Mouse (Mus musculus): ENCODE measurements around the gene Ccdc81.

Ccdc81 gene

DNA sequence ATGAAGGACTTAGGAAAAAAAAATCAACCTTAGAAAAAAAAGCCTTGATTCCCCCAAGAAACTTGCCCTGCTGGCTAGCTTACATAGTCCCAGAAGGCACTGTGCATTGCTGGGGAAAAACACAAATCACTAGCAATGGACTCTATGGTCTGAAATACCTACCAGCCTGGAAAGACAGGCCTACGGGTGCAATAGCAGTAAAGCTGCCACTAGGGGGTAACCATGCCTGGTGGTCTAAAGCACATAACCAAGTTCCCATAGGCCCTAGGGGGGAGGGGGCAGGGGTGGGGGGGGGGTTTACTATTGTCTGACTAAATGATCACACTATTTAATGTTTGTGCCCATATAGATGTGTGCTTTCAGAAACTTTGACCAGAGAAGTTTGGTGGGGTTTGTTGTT is 38.7 kb downstream of the Ccdc81 start:
- no peak for DNase-seq (ENCODE audit: low spot score)

DNA sequence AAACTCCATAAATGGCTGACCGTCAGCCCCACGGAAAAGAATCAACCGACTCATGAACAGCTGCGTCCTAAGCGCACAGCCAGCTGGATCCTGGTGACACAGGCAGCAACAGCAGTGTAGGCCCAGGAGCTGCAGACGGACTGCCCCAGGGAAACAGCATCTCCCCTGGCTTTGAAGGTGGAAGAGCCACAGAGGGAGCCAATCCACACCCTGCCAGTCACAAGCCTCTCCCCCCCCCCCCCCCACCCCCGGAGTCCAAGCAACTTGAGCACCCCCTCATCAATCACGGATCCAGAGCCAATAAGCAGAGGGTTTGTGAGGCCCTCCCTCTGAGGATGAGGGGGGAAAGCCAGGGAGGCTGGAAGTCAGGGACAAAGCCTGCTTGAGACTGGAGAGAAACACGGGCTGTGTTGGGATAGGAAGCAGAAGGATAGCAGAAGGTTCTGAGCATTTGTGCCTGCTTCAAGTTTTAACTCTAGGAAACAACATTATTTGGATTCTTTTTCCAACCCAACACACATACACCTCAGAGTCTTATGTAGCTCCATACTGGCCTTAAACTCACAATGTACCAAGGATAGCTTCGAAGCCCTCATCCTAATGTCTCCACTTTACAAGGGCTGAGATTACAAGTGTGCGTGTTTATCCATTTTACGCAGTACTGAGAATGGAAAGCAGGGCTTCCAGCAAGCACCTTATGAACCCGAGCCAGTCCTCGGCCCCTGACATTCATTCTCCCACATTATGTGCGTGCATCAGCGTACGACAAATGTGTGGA is 46.8 kb downstream of the Ccdc81 start:
- no peak for DNase-seq (ENCODE audit: low spot score)

DNA sequence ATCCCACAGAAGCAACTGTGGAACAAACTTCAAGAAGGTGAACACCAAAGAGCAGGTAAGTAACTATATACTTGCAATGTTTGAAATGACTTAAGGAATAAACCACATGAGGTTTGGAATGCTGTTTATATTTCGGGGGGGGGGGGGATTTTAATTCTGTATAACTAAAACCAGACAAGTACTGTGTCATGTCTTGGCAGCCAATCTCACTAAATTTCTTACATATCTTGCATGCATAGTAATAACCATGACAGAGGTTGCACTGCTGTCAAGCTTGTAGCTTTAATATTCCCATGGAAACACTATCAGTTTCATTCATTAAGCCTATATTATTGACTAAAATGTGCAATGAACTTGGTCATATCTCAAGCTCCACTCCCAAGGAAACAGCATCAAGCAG is 48.2 kb downstream of the Ccdc81 start:
- no peak for DNase-seq (ENCODE audit: low spot score)

DNA sequence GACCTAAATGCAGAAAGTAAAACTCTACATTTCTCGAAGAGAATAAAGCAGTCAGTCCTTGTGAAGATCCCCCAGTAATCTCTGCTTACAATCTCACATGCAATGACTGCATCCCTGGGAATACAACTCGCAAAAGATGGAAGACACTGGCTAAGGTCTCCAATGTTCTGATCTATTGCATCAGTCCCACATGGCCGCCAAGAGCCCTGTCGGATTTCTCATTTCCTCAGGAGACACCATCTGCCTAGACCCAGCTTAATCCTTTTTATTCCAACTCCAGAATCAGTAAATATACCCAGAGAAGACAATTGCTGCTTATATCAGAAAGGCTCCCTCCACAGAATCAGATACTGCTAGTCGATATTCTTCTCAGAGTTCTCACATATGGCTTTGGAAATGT is 50.3 kb downstream of the Ccdc81 start:
- no peak for DNase-seq (ENCODE audit: low spot score)

DNA sequence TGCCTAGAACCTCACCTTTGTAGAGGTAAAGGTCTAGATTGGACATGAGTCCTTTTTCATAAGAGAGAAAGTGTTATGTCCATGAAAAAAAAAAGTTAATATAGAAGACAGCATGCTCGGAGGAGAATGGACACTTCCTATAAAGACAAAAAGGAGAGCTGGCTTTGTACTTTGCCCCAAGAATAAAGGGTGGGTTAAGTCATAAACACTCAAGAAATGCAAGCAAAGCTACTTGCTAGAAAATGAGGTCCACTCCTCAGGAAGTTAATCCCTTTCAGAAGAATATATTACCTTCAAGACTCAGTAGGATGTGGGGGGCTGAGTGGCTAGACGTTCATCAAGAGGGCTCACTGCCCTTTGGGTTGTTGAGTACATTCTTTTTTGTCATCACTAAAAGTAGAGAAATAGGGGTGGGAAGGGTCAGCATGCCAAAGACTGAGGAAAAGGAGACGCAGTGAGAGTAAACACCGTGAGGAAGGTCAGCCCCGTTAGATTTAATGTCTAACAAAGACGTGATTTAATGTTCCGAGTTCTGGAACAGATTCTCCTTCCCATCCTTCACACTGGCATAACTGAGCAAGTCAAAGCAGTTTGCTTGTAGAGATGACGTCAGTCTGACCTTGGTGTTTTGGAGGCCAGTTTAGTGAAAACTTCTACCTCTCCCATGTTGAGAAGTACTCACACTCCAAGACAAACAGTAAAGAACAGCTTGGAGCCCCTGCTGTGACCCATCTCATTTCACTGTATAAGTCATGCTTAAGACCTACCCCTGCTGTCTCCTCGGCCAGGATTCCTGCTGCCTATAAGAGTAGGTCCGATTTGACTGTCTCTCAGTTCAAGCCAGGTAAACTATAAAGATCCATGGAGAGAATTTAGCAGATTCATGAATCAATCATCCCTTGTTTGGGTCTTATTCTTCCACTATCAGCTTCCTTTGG is 51.0 kb downstream of the Ccdc81 start:
- DNase-seq (ENCODE audit: low spot score): no peak

DNA sequence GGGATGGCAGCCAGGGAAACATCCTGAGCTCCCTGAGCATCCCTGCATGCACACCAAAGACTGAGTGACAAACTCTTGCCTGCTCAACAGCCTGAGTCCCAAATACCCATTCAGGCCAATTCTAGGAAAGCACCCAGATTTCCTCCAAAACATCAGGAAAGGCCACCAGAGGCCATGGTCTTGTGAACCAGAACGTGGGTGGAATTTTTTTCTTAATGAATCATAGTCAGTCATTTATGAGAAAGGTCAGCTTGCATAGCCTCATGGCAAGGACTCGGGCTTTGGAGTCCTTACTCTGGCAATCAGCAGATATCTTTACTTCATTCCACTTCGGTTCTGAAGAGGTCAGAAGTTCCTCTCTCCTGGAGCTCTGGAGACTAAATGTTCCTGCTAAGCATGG is 52.9 kb downstream of the Ccdc81 start:
- DNase-seq (ENCODE audit: low spot score): no peak

DNA sequence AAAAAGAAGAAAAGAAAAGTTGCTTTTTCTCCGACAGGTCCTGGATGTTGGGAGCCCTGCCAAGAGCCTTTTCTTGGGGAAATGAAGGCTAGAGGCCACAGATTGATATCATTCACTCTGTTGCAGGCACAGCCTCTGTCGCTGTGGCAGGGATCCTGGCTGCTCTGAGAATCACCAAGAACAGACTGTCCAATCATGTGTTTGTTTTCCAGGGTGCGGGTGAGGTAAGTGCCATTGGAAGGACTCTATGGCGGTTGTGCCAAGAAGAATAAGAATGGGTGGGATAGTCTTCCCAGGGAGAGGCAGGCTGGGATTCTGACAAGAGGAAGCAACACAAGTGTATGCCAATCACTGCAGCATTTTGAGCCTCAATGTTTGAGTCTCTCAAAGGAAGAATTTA is 57.8 kb downstream of the Ccdc81 start:
- no peak for DNase-seq (ENCODE audit: low spot score)

DNA sequence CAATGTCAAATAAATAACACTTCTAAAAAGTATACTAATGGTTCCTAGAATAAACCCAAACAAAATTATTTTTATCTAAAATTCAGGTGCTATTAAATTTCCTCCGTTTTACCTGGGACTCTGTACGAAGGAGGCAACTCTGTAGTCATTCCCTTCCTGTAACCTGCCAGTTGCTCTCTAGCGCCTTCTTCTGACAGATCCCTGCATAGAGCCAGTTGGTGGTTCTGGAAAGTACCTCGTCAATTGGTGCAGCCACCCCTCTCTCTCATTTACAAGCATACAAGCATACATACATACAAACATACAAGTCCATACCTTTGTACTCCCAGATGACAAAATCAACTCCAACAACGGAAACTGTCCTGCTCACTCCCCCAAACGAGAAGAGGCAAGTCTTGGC is 59.9 kb downstream of the Ccdc81 start:
- DNase-seq (ENCODE audit: low spot score): no peak

DNA sequence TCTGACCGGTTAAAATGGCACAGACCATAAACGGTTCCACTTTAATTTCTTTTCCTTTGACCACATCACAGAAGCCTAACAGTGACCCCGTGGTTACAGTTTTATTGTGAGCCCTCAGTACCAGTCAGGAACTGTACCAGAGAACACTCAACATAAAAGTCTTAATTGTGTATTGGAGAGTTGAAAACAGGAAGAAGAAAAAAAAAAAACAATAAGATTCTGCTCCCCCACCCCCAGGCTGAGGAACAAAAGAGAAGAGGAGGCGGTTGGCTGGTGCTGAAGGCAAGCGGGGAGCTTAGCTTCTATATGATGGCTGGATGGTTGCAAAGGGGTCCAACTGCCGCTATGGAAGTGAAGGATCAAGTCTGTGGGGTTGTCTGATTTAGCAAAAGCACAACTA is 60.3 kb downstream of the Ccdc81 start:
- no peak for DNase-seq (ENCODE audit: low spot score)

DNA sequence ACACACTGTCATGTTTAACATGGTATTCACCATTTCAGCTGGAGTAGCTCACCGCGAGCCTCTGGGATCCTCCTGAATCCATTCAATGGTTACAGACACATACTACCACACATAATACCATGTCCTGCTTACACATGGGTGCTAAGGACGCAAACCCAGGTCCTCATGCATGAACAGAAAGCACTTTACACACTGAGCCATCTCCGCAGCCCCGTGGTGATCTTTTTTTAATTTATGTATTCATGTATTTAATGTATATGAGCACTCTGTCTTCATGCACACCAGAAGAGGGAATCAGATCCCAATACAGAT is 61.1 kb downstream of the Ccdc81 start:
- DNase-seq (ENCODE audit: low spot score): no peak

DNA sequence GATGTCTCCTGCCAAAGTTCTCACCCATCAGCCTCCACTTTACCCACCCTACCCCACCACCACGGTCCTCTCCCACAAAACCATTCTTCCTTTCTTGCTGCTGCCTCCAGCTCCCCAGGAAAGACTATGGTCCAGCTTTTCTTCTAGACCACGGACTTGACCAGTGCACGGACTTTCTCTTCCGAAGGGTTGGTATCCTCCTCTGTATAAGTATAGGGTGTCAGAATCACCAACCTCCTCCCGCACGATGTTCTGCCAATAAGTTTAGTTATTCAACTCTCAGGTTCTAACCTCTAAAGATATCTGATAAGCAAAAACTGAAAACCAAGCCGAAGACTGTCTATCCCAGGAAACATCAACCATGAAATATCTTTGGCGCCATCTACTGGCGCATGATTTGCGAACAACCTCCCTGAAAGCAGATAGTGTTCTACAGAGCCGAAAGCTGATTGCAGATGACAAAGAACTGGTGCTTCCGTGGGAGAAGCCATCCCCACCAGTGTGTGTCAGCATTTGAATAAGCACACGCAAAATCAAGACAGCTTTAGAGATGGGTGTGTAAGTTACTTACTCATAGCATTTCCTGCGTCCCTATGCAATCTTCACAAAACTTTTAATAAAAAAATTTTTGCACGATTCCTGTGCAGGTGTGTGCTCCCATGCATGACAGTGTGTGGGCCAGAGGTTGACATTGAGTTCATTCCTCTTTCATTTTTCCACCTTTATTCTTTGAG is 61.6 kb downstream of the Ccdc81 start:
- DNase-seq (ENCODE audit: low spot score): peak; percentile 13

DNA sequence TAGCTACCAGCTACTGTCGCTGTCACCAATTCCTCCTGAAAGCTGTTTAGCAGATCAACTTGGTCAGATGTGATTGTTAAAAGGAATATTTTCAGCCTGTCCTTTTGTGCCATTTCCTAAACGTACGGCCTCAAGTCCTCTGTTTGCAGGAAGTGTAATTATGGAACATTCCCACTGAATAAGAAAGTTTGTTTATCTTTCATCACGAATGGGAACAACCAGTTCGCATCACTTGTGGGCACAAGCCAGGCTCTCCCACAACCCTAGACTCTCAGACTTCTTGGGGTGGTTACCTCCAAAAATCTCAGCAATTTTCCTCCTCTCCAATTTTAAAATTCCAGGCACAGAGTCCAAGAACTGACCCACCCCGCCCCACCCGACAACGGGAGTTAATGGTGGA is 63.7 kb downstream of the Ccdc81 start:
- no peak for DNase-seq (ENCODE audit: low spot score)

DNA sequence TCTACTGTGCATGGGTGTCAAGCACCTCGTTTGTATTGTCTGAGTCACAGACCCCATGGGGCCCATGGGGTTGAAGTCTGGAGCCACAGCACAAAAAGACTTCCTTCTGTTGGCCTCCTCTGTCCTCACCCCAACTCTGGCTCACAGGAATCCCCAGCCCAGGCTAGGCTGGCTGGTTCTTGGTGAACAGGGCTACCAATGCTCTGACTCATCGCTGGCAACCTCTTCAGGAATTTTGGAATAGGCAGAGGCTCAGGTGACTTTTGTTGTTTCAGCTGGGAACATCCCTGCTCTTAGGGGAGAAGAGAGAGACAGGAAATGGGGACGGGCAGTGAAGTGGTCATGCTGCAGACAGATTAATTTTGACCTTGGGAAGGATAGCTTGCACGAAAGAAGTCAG is 65.6 kb downstream of the Ccdc81 start:
- no peak for DNase-seq (ENCODE audit: low spot score)

DNA sequence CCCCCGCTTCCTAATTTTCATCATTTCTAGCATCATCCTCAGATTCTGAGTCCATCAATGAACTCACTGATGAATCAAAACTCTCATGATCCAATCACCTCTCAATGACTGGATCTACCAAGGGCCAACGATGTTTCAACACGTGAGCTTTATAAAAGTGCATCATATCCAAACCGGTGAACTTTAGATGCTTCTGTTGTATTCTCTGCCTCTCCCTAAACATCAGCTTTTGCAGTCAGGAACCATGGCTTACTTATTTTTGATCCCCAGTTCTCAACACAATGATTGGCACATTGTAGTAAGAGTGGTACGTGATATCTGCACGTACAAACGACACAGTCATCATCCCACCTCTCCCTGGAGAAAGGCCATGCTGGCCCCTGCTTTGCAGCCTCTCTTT is 66.8 kb downstream of the Ccdc81 start:
- DNase-seq (ENCODE audit: low spot score): no peak

DNA sequence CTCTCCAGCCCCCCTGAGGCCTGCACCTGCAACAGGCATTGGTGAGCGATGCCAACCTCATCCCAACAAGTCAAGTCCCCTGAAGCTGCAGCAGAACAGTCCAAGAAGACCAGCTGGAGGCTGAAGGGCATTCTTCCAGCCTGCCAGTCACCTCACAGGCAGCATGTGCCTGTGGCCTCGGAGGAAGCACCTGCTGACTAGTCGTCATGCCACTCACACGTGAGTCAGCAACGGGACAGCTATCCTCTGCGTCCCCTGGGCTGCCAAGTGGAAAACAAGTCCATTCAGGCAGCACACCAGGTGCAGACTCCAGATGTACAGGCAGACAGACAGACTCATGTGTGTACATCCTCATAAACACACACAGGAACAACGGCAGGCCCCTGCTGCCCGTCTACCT is 67.9 kb downstream of the Ccdc81 start:
- no peak for DNase-seq (ENCODE audit: low spot score)

DNA sequence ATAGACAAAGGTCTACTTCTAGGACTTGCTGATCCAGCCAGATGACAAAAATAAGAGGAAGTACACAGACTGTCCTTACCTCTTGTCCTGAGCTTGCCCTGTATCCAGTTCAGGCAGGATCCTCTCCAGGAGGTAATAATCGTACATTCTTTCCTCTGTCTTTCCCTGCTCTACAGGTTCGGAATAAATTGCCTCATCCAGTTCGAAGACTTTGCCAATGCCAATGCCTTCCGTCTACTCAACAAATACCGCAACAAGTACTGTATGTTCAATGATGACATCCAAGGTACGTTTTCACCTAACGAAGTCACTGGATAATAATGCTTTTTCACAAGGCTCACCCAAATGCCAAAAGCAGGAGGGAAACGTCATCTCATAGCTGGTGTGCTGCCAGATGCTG is 69.9 kb downstream of the Ccdc81 start:
- no peak for DNase-seq (ENCODE audit: low spot score)

DNA sequence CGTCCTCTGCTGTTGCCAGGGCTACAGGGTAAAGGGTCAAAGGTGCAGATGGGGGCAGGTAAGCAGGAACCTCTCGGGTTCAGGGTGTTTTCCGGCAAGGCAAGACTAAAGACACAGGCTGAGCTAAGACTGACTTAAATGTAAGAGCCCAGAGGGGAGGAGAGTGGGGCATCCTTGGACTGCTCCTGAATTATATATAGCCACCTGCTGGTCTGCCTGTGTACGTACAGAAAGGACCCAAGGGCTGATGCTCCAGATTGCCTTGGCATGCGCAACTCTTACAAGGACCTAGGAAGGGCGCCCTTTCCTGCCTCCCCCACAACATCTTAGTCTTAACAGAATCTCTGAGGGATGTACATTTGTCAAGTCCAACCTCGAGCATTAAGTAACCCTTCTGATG is 74.2 kb downstream of the Ccdc81 start:
- no peak for DNase-seq (ENCODE audit: low spot score)

DNA sequence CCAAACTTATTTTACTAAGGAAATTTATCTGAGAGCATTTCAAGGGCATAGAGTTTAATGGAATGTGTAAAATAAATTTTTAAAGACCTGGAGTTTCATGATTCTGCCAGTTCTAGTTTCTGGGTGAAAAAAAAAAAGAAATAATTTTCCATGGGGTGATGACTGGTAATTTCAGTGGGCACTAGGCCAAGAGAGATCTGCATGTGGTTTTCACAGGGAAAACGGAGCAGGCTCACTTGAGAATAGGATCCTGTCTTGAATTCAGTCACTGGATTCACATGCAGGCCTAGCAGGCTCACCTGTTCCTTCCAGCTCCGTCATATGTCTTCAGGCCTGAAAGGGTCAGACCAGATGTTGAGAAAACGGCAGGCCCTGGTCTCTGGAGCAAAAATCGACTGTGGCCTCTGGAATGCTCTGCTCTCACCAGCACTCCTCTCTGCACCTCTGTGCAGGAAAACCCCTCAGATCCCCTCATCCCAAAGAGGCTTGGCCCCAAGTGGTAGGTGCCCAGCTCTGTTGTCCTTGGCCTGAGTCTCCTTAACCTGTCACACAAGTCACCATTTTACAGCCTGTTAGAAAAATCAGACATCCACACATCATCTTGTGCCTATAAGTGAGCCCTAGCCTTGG is 74.9 kb downstream of the Ccdc81 start:
- DNase-seq (ENCODE audit: low spot score): no peak
